Mouse (Mus musculus) kidney, adult 2 months (tissue): Measurements from ENCODE around the gene Hoxb4.

Experiments used
- CTCF ChIP-seq: fragments of 200-500 bp; conservative IDR thresholded peaks from 2 replicates; pipeline ENCODE4 v1.5.1; 2011; ENCODE audit warnings: low read depth, mild to moderate bottlenecking, control low read depth, low read length, moderate library complexity, mixed read lengths; ENCODE audit not compliant: insufficient read depth, insufficient read length
- POLR2A ChIP-seq: fragments of 200-500 bp; IDR thresholded peaks from one replicate; pipeline ENCODE4 v1.6.1; 2011; ENCODE audit warnings: low read depth, low read length, control low read depth

- no peak for TF ChIP-seq CTCF
- no peak for TF ChIP-seq POLR2A
Observed at GRCm38 (mm10) chr11:96304381-96305195, 13.5 kb upstream of the Hoxb4 start.
